Mouse (Mus musculus) midbrain, embryonic 12.5 days (tissue): ENCODE data around the gene Dctn5. TPM values are rescaled to one million over a fixed set of nuclear protein-coding genes. Genes with fewer than 3 reads are reported as not detected.
"Not testable (repeated sequence)": the region's sequence is repeated elsewhere in the genome, so short reads cannot be mapped to it uniquely, and the experiment has no call there.

Experiments used
- ATAC-seq: fragments of 200-750 bp; cut with Nextera tagmentation; 2 replicates; pipeline ENCODE4 v1.8.0; 2017; ENCODE audit warnings: low read depth, moderate TSS enrichment, moderate library complexity; ENCODE audit not compliant: low FRiP score
- H3K27ac ChIP-seq: fragments of 300-500 bp; sonication (generic); replicated peaks from 2 replicates; pipeline ENCODE4 v1.5.1; 2016; ENCODE audit warnings: mild to moderate bottlenecking
- H3K27me3 ChIP-seq: fragments of 300-500 bp; sonication (generic); 2 replicates; pipeline ENCODE4 v1.6.1; 2016; ENCODE audit warnings: mild to moderate bottlenecking
- H3K36me3 ChIP-seq: fragments of 300-500 bp; sonication (generic); 2 replicates; pipeline ENCODE4 v1.6.1; 2016
- H3K4me1 ChIP-seq: fragments of 300-500 bp; sonication (generic); 2 replicates; pipeline ENCODE4 v1.6.1; 2016
- H3K4me2 ChIP-seq: fragments of 300-500 bp; sonication (generic); replicated peaks from 2 replicates; pipeline ENCODE4 v1.6.1; 2016; ENCODE audit warnings: mild to moderate bottlenecking, moderate library complexity
- H3K4me3 ChIP-seq: fragments of 300-500 bp; sonication (generic); 2 replicates; pipeline ENCODE4 v1.5.1; 2016; ENCODE audit warnings: mild to moderate bottlenecking
- H3K9ac ChIP-seq: fragments of 300-500 bp; sonication (generic); replicated peaks from 2 replicates; pipeline ENCODE4 v1.6.1; 2016; ENCODE audit warnings: mild to moderate bottlenecking, moderate library complexity
- H3K9me3 ChIP-seq: fragments of 300-500 bp; sonication (generic); 2 replicates; pipeline ENCODE4 v1.6.1; 2016; ENCODE audit warnings: mild to moderate bottlenecking
- WGBS: fragments of 180-500 bp; shearing (Covaris S2); methylation state at CpG from one replicate; pipeline ENCODE4 v1.1.7; 2016; 5-methylcytosine and 5-hydroxymethylcytosine counted together
- polyA plus RNA-seq: library from polyadenylated mRNA; unstranded; fragments of >200 nt; fragmentation: Nextera tagmentation; extraction: Ambion mirVana; gene quantifications from 2 replicates; pipeline ENCODE4 v1.2.1, GENCODE M21; 2016

Dctn5 gene
- 129 and 133 TPM in 2 replicates for polyA plus RNA-seq

- Histone ChIP-seq H3K36me3 (peaks cover 45% of the 10 kb centered on the region), H3K27me3 (no peaks in the 10 kb centered on the region), H3K4me3 (peak within 1 kb of the TSS; percentile 86), H3K4me1 (peaks cover 14% of the 10 kb centered on the region), H3K4me2 (peak within 1 kb of the TSS; percentile 85), H3K9me3 (no peaks in the 10 kb centered on the region), H3K27ac (peak within 1 kb of the TSS; percentile 73), H3K9ac (peak within 1 kb of the TSS; percentile 81)
- under 1% methylated on average over 54 of the region's 54 CpGs for whole genome bisulfite sequencing
- ATAC-seq = peak; percentile 97
These were observed at the start of gene Dctn5, which contains the start of gene Palb2 for GRCm38 (mm10) chr7:122132497-122133337. Gene Dctn5, plus strand, starts transcription at chr7:122133041. Gene Palb2, minus strand, starts transcription at chr7:122132985.

GRCm38 (mm10) chr7:122087195-122087982 lies 45.5 kb upstream of the Dctn5 start:
- WGBS = 93% methylated on average over 11 of the region's 11 CpGs
- H3K27ac ChIP-seq = no peak overlapping the region
- no peaks in the 10 kb centered on the region for H3K27me3 ChIP-seq
- no peaks in the 10 kb centered on the region for H3K9me3 ChIP-seq
- no peak overlapping the region for H3K9ac ChIP-seq
- H3K4me3 ChIP-seq = no peak overlapping the region
- no peak for ATAC-seq
- H3K36me3 ChIP-seq = peaks cover 63% of the 10 kb centered on the region
- no peak overlapping the region for H3K4me2 ChIP-seq
- H3K4me1 ChIP-seq = no peaks in the 10 kb centered on the region

DNA sequence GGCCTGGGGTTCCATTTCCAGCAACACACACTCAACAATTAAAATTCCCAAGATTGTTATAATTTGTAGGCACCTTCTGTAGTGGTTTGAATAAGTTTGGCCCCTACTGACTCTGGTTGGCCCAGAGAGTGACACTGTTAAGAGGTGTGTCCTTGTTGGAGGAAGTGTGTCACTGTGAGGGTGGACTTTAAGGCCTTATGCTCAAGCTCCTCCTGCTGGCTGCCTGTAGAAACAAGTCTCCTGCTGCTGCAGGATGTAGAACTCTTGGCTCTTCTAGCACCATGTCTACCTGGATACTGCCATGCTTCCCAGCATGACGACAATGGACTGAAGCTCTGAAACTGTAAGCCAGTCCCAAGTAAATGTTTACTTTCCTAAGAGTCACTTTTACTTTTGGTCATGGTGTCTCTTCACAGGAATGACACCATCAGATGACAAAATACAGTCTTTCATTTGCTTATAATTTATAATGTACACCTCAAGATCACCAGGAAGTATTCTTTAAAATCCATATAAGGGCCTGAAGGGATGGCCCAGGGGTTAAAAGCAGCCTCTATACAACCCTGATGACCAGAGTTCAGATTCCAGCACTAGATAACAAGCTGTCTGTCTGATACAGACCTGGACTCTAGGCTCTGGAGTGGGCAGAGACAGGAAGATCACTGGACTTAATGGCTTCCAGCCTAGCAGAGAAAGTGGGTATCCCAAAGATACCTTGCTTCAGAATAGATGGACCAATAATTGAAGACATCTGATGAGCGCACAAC lies 38.1 kb upstream of the Dctn5 start:
- Histone ChIP-seq H3K27ac (no peak overlapping the region), H3K4me3 (no peak overlapping the region), H3K27me3 (no peaks in the 10 kb centered on the region), H3K4me2 (no peak overlapping the region), H3K9me3 (no peaks in the 10 kb centered on the region), H3K4me1 (0 out of 2 replicates have a peak, but pooled peaks cover under 1% of the 10 kb centered on the region), H3K9ac (no peak overlapping the region), H3K36me3 (peaks cover 80% of the 10 kb centered on the region)
- WGBS = 94% methylated on average over 2 of the region's 2 CpGs
- no peak for ATAC-seq

DNA sequence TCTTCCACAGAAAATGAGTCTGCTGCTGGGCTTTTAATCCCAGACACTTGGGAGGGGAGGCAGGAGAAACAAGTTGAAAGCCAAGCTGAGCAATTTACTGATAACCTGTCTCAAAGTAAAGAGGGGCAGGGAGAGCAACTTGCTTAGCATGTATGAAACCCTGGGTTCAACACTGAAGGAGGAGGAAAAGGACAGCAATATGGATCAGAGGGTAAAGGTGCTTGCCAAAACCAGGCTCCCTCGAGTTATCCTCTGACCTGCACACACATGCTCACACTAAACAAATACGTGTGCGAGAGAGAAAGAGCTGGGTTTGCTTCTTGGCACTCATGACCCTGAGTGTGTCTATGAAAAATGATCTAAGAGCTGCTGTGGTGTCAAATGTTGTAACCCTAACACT lies 34.8 kb upstream of the Dctn5 start:
- ATAC-seq = no peak
- H3K27ac ChIP-seq = no peak overlapping the region
- H3K36me3 ChIP-seq = peaks cover 53% of the 10 kb centered on the region
- WGBS = 96% methylated on average over 3 of the region's 3 CpGs
- H3K4me1 ChIP-seq = peaks cover 14% of the 10 kb centered on the region
- H3K9ac ChIP-seq = no peak overlapping the region
- H3K9me3 ChIP-seq = no peaks in the 10 kb centered on the region
- H3K27me3 ChIP-seq = no peaks in the 10 kb centered on the region
- no peak overlapping the region for H3K4me3 ChIP-seq
- H3K4me2 ChIP-seq = no peak overlapping the region

- no peak overlapping the region for H3K4me2 ChIP-seq
- 68% methylated on average over 4 of the region's 4 CpGs for WGBS
- ATAC-seq = no peak
- no peaks in the 10 kb centered on the region for H3K9me3 ChIP-seq
- no peak overlapping the region for H3K4me3 ChIP-seq
- no peak overlapping the region for H3K9ac ChIP-seq
- no peaks in the 10 kb centered on the region for H3K27me3 ChIP-seq
- H3K4me1 ChIP-seq = peaks cover 14% of the 10 kb centered on the region
- no peak overlapping the region for H3K27ac ChIP-seq
- H3K36me3 ChIP-seq = peaks cover 44% of the 10 kb centered on the region
These were observed 33.6 kb upstream of the Dctn5 start for GRCm38 (mm10) chr7:122099222-122099621.

- H3K9me3 ChIP-seq, H3K27me3 ChIP-seq: not testable (repeated sequence)
- Histone ChIP-seq H3K4me1 (peaks cover 14% of the 10 kb centered on the region), H3K27ac (peak overlapping the region; percentile 49; the same call in 1 of the 2 replicates), H3K4me3 (peak overlapping the region; percentile 77), H3K9ac (peak overlapping the region; percentile 87), H3K4me2 (peak overlapping the region; percentile 64), H3K36me3 (peaks cover 24% of the 10 kb centered on the region)
- 6% methylated on average over 28 of the region's 28 CpGs for WGBS
- peak; percentile 79 for ATAC-seq
These were observed 31.7 kb upstream of the Dctn5 start for GRCm38 (mm10) chr7:122101014-122101746.

DNA sequence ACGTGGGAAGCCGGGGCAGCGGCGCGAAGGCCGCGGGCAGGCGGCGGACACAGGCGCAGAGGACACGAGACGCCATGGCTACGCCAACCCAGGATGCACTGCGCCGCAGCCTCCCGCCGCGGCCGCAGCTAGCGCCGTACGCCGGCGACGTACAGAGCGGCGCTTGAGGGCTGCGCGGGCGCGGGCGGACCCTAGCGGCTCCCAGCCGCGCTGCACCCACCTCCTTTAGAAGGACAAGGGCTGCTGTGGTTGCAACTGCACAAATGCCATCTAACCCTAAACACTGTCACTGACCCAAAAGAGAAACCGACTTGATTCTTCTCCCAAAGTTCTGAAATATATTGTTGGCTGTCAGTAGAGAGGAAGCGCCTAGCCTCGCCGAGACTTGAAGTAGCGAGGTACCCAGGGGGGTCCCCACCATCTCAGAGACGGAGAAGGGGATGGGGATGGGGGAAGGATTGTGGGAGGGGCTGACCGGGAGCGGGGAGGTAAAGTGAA lies 31.0 kb upstream of the Dctn5 start, which contains the start of gene Ndufab1:
Ndufab1 (minus strand) TSS at position 140 of the 498 bp plus-strand sequence.
- Histone ChIP-seq H3K4me2 (peak within 1 kb of the TSS; percentile 64), H3K27me3 (no peaks in the 10 kb centered on the region), H3K9me3 (no peaks in the 10 kb centered on the region), H3K4me1 (peaks cover 14% of the 10 kb centered on the region), H3K9ac (peak within 1 kb of the TSS; percentile 87), H3K27ac (peak within 1 kb of the TSS; percentile 49; the same call in 1 of the 2 replicates), H3K4me3 (peak within 1 kb of the TSS; percentile 77), H3K36me3 (peaks cover 18% of the 10 kb centered on the region)
- peak; percentile 99 for ATAC-seq
- WGBS = 0% methylated on average over 38 of the region's 43 CpGs

GRCm38 (mm10) chr7:122108206-122108605 lies 24.6 kb upstream of the Dctn5 start:
- H3K27ac ChIP-seq = no peak overlapping the region
- no peak overlapping the region for H3K4me2 ChIP-seq
- H3K4me3 ChIP-seq = no peak overlapping the region
- H3K27me3 ChIP-seq = no peaks in the 10 kb centered on the region
- H3K9me3 ChIP-seq = no peaks in the 10 kb centered on the region
- 98% methylated on average over 6 of the region's 6 CpGs for WGBS
- peaks cover 27% of the 10 kb centered on the region for H3K36me3 ChIP-seq
- no peaks in the 10 kb centered on the region for H3K4me1 ChIP-seq
- no peak overlapping the region for H3K9ac ChIP-seq
- ATAC-seq = no peak

GRCm38 (mm10) chr7:122123518-122123917 lies 9.3 kb upstream of the Dctn5 start:
- Histone ChIP-seq H3K4me1 (no peaks in the 10 kb centered on the region), H3K9me3 (no peaks in the 10 kb centered on the region), H3K9ac (no peak overlapping the region), H3K36me3 (peaks cover 78% of the 10 kb centered on the region), H3K27me3 (no peaks in the 10 kb centered on the region), H3K4me2 (no peak overlapping the region), H3K27ac (no peak overlapping the region), H3K4me3 (no peak overlapping the region)
- ATAC-seq = no peak
- WGBS = 91% methylated on average over 4 of the region's 4 CpGs

- H3K4me1 ChIP-seq = no peaks in the 10 kb centered on the region
- no peak overlapping the region for H3K27ac ChIP-seq
- peaks cover 70% of the 10 kb centered on the region for H3K36me3 ChIP-seq
- no peak overlapping the region for H3K4me3 ChIP-seq
- H3K9me3 ChIP-seq = no peaks in the 10 kb centered on the region
- 66% methylated on average over 8 of the region's 8 CpGs for WGBS
- H3K27me3 ChIP-seq = no peaks in the 10 kb centered on the region
- no peak overlapping the region for H3K9ac ChIP-seq
- ATAC-seq = no peak
- no peak overlapping the region for H3K4me2 ChIP-seq
These were observed 7.2 kb upstream of the Dctn5 start for GRCm38 (mm10) chr7:122125636-122126035.

- Histone ChIP-seq H3K4me1 (peaks cover 2% of the 10 kb centered on the region; the same call in 1 of the 2 replicates), H3K27ac (no peak overlapping the region), H3K9ac (no peak overlapping the region), H3K27me3 (no peaks in the 10 kb centered on the region), H3K36me3 (peaks cover 59% of the 10 kb centered on the region), H3K4me2 (no peak overlapping the region), H3K9me3 (no peaks in the 10 kb centered on the region), H3K4me3 (no peak overlapping the region)
- ATAC-seq = no peak
- 95% methylated on average over 11 of the region's 11 CpGs for WGBS
These were observed 5.9 kb upstream of the Dctn5 start for GRCm38 (mm10) chr7:122126946-122127345.
